Mouse (Mus musculus) brain, embryonic 14.5 days (tissue): ENCODE data around the gene Mki67. TPM values are rescaled to one million over a fixed set of nuclear protein-coding genes. Genes with fewer than 3 reads are reported as not detected.
A peak's percentile ranks its signal among the peaks of the same experiment; 100 is the strongest.

Experiments
- DNase-seq: peaks from one replicate; pipeline ENCODE4 v3.0.0-alpha.2; 2011; ENCODE audit warnings: low read depth
- CTCF ChIP-seq: fragments of 200-500 bp; IDR thresholded peaks from 2 replicates; pipeline ENCODE4 v1.5.1; 2012; ENCODE audit warnings: inconsistent platforms, mild to moderate bottlenecking, moderate library complexity, borderline replicate concordance; ENCODE audit not compliant: insufficient read depth, insufficient read length; ENCODE audit errors: extremely low read depth
- POLR2A ChIP-seq: fragments of 200-500 bp; IDR thresholded peaks from 2 replicates; pipeline ENCODE4 v1.6.1; 2012; ENCODE audit warnings: mild to moderate bottlenecking, inconsistent platforms, borderline replicate concordance; ENCODE audit not compliant: poor library complexity, insufficient read depth, insufficient read length, severe bottlenecking; ENCODE audit errors: extremely low read depth
- polyA plus RNA-seq: library from polyadenylated mRNA; depleted of rRNA; stranded (reverse); fragments of >200 nt; gene quantifications from 2 replicates; pipeline ENCODE4 v1.2.3, GENCODE M21; 2012

The Mki67 gene
- polyA plus RNA-seq, 1 experiment = 18.4 TPM

- no peak for DNase-seq
- TF ChIP-seq POLR2A (no peak), CTCF (no peak)
Measured at GRCm38 (mm10) chr7:135689396-135689795, 26.8 kb downstream of the Mki67 start.

DNA sequence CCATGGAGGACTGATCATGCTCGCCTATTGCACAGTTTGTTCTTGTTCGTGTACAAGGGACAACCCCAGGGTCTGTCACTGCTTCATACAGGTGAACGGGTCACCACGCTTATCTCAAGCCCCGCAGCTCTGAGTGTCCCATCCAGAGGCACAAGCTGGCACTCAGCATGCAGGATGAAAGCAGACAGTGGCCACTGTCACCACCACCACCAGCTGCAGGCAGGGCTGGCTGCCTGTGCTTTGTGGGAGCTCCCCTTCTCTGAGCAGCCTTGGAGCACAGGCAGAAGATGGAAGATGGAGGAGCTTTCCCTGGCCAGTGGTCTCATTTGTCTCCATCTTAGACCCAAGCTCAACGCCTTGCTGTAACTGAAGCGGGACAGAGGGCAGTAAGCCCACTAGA lies 31.2 kb downstream of the Mki67 start:
- no peak for TF ChIP-seq CTCF
- TF ChIP-seq POLR2A = no peak
- no peak for DNase-seq

GRCm38 (mm10) chr7:135684098-135684497 lies 32.1 kb downstream of the Mki67 start:
- peak; percentile 13 for DNase-seq

DNA sequence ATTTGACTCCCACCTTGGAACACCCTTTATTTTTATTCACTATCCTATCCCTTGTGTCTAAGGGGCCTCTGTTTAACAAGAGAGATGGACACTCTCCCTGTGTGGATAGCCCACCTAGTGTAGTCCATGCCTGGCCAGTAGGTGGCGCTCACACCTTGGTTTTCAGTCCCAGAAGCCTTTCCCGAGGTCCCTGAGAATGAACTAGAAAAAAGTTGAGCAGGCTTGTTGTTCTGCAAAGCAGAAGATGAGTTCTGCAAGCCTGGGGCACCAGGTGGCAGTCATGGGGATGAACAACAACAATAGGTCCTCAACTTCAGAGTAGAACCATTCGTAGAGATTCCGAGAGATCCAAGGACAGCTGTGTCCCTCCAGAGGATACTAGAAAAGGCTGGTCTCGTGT lies 35.8 kb downstream of the Mki67 start:
- peak; percentile 45 for DNase-seq
- no peak for TF ChIP-seq POLR2A
- peak; percentile 61; the same call in 1 of the 2 replicates for TF ChIP-seq CTCF

DNA sequence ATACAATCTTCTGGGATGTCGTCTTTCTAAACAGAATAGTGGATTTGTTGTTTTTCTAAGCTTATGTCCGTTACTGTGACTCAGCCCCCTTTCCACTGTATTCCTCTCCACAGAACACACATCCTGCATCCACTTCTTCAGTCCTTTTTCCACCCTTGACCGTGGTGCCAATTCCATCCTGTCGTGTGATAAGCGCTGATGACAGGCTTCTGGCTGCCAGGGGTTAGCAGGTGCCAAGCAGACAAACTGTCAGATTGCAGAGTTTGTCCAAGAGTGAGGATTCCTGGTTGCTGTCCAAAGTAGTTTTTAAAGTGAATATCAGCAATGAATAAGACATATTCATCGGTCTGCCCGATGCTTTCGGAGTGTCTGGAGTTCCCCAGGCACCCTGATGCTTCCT lies 39.4 kb downstream of the Mki67 start:
- no peak for TF ChIP-seq CTCF
- no peak for TF ChIP-seq POLR2A
- no peak for DNase-seq

DNA sequence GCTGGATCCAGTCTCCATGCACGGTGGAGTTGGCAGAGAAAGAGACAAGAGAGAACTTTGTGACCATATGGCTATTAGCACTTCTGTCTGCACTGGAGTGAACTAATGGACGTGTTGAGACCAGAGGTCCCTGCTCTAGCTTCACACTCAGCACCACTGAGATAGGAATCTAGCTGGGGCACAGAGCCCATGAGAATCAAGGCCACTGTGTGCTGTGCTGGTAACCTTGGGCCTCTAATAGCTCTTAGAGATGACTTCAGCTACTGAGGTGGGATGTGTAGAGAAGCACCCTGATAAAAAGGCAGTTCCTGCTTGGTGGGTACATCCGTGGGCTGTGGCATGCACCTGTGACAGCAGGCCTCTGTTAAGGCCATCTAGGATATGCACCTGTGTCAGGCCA lies 42.6 kb downstream of the Mki67 start:
- TF ChIP-seq CTCF = no peak
- no peak for TF ChIP-seq POLR2A
- no peak for DNase-seq

DNA sequence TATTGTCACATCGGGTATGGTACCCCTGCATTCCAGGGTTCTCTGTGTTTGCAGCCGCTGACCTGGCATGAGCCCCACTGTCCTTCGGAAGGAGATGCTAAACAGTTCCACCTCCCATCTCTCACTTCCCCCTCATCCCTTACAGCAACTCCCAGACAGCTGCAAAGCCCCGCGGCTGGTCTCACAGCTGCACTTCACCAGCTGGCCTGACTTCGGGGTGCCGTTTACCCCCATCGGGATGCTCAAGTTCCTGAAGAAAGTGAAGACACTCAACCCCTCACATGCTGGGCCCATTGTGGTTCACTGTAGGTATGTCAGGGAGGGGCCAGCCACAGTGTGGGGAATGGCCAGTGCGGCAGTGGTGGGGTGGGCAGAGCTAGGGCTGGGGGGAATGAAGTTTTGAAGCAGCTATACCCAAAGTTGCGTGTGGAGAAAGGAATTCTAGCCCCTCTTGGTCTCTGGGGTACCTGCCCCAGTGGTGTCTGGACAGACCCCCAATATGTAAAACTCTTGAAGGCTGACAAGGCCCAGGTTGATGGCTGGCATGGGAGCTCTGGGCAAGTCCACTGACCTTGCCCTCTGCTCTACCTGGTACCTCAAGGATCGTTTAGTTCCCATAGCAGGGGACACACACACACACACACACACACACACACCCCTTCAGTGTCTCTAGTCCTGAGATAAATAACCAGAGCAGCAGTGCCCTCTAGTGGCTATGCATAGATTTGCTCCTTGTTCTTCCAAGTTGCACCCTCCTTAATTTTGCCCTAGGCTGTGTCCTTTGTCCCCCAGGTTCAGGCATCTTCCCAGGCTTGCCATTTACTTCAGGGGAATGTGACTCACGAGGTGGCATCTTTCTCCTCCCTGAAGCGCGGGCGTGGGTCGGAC lies 47.1 kb downstream of the Mki67 start:
- no peak for TF ChIP-seq POLR2A
- peak; percentile 80; the same call in 1 of the 2 replicates for TF ChIP-seq CTCF
- peak; percentile 89 for DNase-seq

GRCm38 (mm10) chr7:135666314-135666713 lies 49.8 kb downstream of the Mki67 start:
- DNase-seq = no peak
- TF ChIP-seq POLR2A (no peak), CTCF (no peak)

DNA sequence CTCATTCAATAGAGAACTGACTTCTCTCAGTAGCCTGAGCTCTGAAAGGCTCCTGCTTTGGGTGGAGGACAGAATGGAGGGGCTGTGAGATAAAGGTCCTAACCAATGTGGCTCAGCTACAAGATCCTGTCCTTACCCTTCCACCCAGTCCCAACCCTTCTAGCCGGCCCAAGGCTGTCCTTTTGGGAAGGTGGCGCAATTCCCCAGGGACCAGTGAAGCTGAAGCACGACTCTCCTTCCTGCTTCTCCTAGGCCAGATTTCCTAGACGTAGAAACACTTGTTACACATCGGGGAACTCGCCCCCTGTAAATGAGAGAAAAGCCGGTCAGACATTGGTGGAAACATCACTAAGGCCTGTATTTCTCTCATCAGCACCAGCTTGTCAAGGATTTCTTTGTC lies 52.0 kb downstream of the Mki67 start:
- TF ChIP-seq POLR2A = no peak
- no peak for TF ChIP-seq CTCF
- DNase-seq = no peak

- DNase-seq = no peak
- TF ChIP-seq CTCF (no peak), POLR2A (no peak)
Measured at GRCm38 (mm10) chr7:135660314-135660713, 55.8 kb downstream of the Mki67 start.

DNA sequence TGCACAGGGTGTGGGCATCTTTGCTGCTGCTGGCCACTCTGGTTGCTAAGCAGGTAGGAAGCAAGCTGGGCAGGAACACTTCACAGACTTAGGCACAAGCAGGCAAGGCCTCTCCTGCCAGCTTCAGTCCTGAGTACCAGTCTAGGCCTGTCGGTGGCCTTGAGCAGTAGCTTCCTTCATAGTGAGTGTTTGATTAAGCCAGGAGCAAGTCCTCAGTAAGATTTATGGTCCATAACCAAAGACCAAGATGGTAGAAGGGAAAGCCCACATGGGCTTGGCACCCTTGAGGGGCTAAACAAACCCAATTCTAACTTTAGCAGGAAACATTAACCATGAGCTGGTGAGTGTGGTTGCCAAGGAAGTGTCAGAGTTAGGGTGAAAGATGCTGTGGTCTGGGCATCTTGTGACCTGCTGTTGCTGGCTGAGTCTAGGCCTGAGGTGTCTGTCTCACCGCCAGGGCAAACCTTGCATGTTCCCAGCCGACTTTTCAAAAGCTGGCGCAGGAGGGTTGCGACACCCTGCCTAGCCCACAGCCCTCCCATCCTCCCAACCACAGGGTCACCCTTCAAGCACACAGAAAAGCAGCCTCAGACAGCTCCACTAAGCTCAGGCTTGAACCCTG lies 56.7 kb downstream of the Mki67 start:
- no peak for DNase-seq
- TF ChIP-seq POLR2A (no peak), CTCF (no peak)

- TF ChIP-seq POLR2A = no peak
- no peak for TF ChIP-seq CTCF
- DNase-seq = no peak
Measured at GRCm38 (mm10) chr7:135658150-135658549, 58.0 kb downstream of the Mki67 start.

GRCm38 (mm10) chr7:135655113-135655512 lies 61.0 kb downstream of the Mki67 start:
- TF ChIP-seq POLR2A (no peak), CTCF (no peak)
- DNase-seq = no peak

- no peak for DNase-seq
- TF ChIP-seq POLR2A = no peak
- no peak for TF ChIP-seq CTCF
Measured at GRCm38 (mm10) chr7:135654288-135654687, 61.9 kb downstream of the Mki67 start.
